Mouse (Mus musculus): ENCODE results near the gene Gm13285. TPM values are rescaled to one million over a fixed set of nuclear protein-coding genes. Genes with fewer than 3 reads are reported as not detected.
"Not testable (repeated sequence)": the region's sequence is repeated elsewhere in the genome, so short reads cannot be mapped to it uniquely, and the experiment has no call there.

Gene Gm13285
- polyA plus RNA-seq, 1 experiment from 2014 or later = 1.3 TPM

- not testable (repeated sequence) for H3K4me2 ChIP-seq (ENCODE audit: low read depth, low read length, severe bottlenecking); H3K9me3 ChIP-seq (ENCODE audit: control insufficient read depth, low read length); H3K4me3 ChIP-seq (ENCODE audit: low read depth, low read length); H3K27me3 ChIP-seq (ENCODE audit: control insufficient read depth, insufficient read depth, low read length); DNase-seq (ENCODE audit: low spot score); ATAC-seq (replicated peaks; ENCODE audit: low FRiP score); H3K9ac ChIP-seq (ENCODE audit: low read length); H3K36me3 ChIP-seq (ENCODE audit: control insufficient read depth, insufficient read depth, low read length); H3K27ac ChIP-seq (ENCODE audit: low read depth, low read length); H3K4me1 ChIP-seq (replicated peaks; ENCODE audit: control insufficient read depth, insufficient read depth, low read length)
- 84% methylated on average over 6 of the region's 8 CpGs for WGBS
These were observed 37.7 kb upstream of the Gm13285 start for GRCm38 (mm10) chr4:88761776-88762175.

GRCm38 (mm10) chr4:88762341-88762740 lies 37.1 kb upstream of the Gm13285 start:
- not testable (repeated sequence) for H3K36me3 ChIP-seq (ENCODE audit: control insufficient read depth, insufficient read depth, low read length); ATAC-seq (replicated peaks; ENCODE audit: low FRiP score); H3K9ac ChIP-seq (ENCODE audit: low read length); H3K4me2 ChIP-seq (ENCODE audit: low read depth, low read length, severe bottlenecking); H3K4me1 ChIP-seq (replicated peaks; ENCODE audit: control insufficient read depth, insufficient read depth, low read length); H3K27me3 ChIP-seq (ENCODE audit: control insufficient read depth, insufficient read depth, low read length); H3K9me3 ChIP-seq (ENCODE audit: control insufficient read depth, low read length); H3K27ac ChIP-seq (ENCODE audit: low read depth, low read length); H3K4me3 ChIP-seq (ENCODE audit: low read depth, low read length); DNase-seq (ENCODE audit: low spot score)
- 53% methylated on average over 8 of the region's 9 CpGs for WGBS

GRCm38 (mm10) chr4:88763384-88764018 lies 36.0 kb upstream of the Gm13285 start:
- peak overlapping the region; percentile 47 for H3K4me2 ChIP-seq (ENCODE audit: low read depth, low read length, severe bottlenecking)
- H3K9me3 ChIP-seq (ENCODE audit: control insufficient read depth, low read length); H3K9ac ChIP-seq (ENCODE audit: low read length); H3K27me3 ChIP-seq (ENCODE audit: control insufficient read depth, insufficient read depth, low read length); H3K27ac ChIP-seq (ENCODE audit: low read depth, low read length); H3K4me1 ChIP-seq (replicated peaks; ENCODE audit: control insufficient read depth, insufficient read depth, low read length); H3K36me3 ChIP-seq (ENCODE audit: control insufficient read depth, insufficient read depth, low read length); ATAC-seq (replicated peaks; ENCODE audit: low FRiP score): not testable (repeated sequence)
- peak; percentile 77 for DNase-seq (ENCODE audit: low spot score)
- H3K4me3 ChIP-seq (ENCODE audit: low read depth, low read length) = peak overlapping the region; percentile 26
- 3% methylated on average over 19 of the region's 42 CpGs for WGBS

- not testable (repeated sequence) for ATAC-seq (replicated peaks; ENCODE audit: low FRiP score)
- no CpG with 5 or more reads among the region's 32 CpGs for WGBS
These were observed 25.9 kb upstream of the Gm13285 start, which contains the start of gene Gm13290 for GRCm38 (mm10) chr4:88773534-88773933. Gm13290 (plus strand) TSS chr4:88773834.

GRCm38 (mm10) chr4:88776622-88777021 lies 22.8 kb upstream of the Gm13285 start, which contains the start of gene Gm13289:
Gm13289 (plus strand) TSS chr4:88776922.
- H3K27ac ChIP-seq (ENCODE audit: low read depth, low read length); H3K4me2 ChIP-seq (ENCODE audit: low read depth, low read length, severe bottlenecking); H3K9ac ChIP-seq (ENCODE audit: low read length); DNase-seq (ENCODE audit: low spot score); ATAC-seq (replicated peaks; ENCODE audit: low FRiP score); H3K9me3 ChIP-seq (ENCODE audit: control insufficient read depth, low read length); H3K36me3 ChIP-seq (ENCODE audit: control insufficient read depth, insufficient read depth, low read length); H3K4me1 ChIP-seq (replicated peaks; ENCODE audit: control insufficient read depth, insufficient read depth, low read length); H3K4me3 ChIP-seq (ENCODE audit: low read depth, low read length); H3K27me3 ChIP-seq (ENCODE audit: control insufficient read depth, insufficient read depth, low read length): not testable (repeated sequence)
- no CpG with 5 or more reads among the region's 29 CpGs for WGBS

More at GRCm38 (mm10) chr4:88773534-88773933, 25.9 kb upstream of the Gm13285 start, which contains the start of gene Gm13290:
- H3K9me3 ChIP-seq (ENCODE audit: control insufficient read depth, low read length); H3K27me3 ChIP-seq (ENCODE audit: control insufficient read depth, insufficient read depth, low read length); DNase-seq (ENCODE audit: low spot score); H3K4me3 ChIP-seq (ENCODE audit: low read depth, low read length); H3K9ac ChIP-seq (ENCODE audit: low read length); H3K4me2 ChIP-seq (ENCODE audit: low read depth, low read length, severe bottlenecking); H3K4me1 ChIP-seq (replicated peaks; ENCODE audit: control insufficient read depth, insufficient read depth, low read length); H3K36me3 ChIP-seq (ENCODE audit: control insufficient read depth, insufficient read depth, low read length); H3K27ac ChIP-seq (ENCODE audit: low read depth, low read length): not testable (repeated sequence)

GRCm38 (mm10) chr4:88779550-88779949 lies 19.9 kb upstream of the Gm13285 start, which contains the start of gene Gm13272:
Gm13272 (plus strand) TSS chr4:88779850.
- DNase-seq (ENCODE audit: low spot score); H3K4me3 ChIP-seq (ENCODE audit: low read depth, low read length); H3K4me1 ChIP-seq (replicated peaks; ENCODE audit: control insufficient read depth, insufficient read depth, low read length); ATAC-seq (replicated peaks; ENCODE audit: low FRiP score); H3K9ac ChIP-seq (ENCODE audit: low read length); H3K27me3 ChIP-seq (ENCODE audit: control insufficient read depth, insufficient read depth, low read length); H3K36me3 ChIP-seq (ENCODE audit: control insufficient read depth, insufficient read depth, low read length); H3K4me2 ChIP-seq (ENCODE audit: low read depth, low read length, severe bottlenecking); H3K9me3 ChIP-seq (ENCODE audit: control insufficient read depth, low read length); H3K27ac ChIP-seq (ENCODE audit: low read depth, low read length): not testable (repeated sequence)
- WGBS = no CpG with 5 or more reads among the region's 29 CpGs

- H3K27me3 ChIP-seq (ENCODE audit: control insufficient read depth, insufficient read depth, low read length); H3K36me3 ChIP-seq (ENCODE audit: control insufficient read depth, insufficient read depth, low read length); H3K9me3 ChIP-seq (ENCODE audit: control insufficient read depth, low read length); DNase-seq (ENCODE audit: low spot score); H3K27ac ChIP-seq (ENCODE audit: low read depth, low read length); H3K4me2 ChIP-seq (ENCODE audit: low read depth, low read length, severe bottlenecking); H3K4me1 ChIP-seq (replicated peaks; ENCODE audit: control insufficient read depth, insufficient read depth, low read length); H3K9ac ChIP-seq (ENCODE audit: low read length); ATAC-seq (replicated peaks; ENCODE audit: low FRiP score); H3K4me3 ChIP-seq (ENCODE audit: low read depth, low read length): not testable (repeated sequence)
- WGBS = 48% methylated on average over 12 of the region's 18 CpGs
These were observed 19.1 kb upstream of the Gm13285 start for GRCm38 (mm10) chr4:88780320-88780719.

GRCm38 (mm10) chr4:88781831-88782230 lies 17.6 kb upstream of the Gm13285 start, which contains the start of gene Ifnz:
Ifnz (plus strand) TSS chr4:88782131.
- H3K4me1 ChIP-seq (replicated peaks; ENCODE audit: control insufficient read depth, insufficient read depth, low read length); H3K4me2 ChIP-seq (ENCODE audit: low read depth, low read length, severe bottlenecking); DNase-seq (ENCODE audit: low spot score); H3K27ac ChIP-seq (ENCODE audit: low read depth, low read length); H3K4me3 ChIP-seq (ENCODE audit: low read depth, low read length); H3K9ac ChIP-seq (ENCODE audit: low read length); H3K36me3 ChIP-seq (ENCODE audit: control insufficient read depth, insufficient read depth, low read length); H3K27me3 ChIP-seq (ENCODE audit: control insufficient read depth, insufficient read depth, low read length); ATAC-seq (replicated peaks; ENCODE audit: low FRiP score); H3K9me3 ChIP-seq (ENCODE audit: control insufficient read depth, low read length): not testable (repeated sequence)
- 29% methylated on average over 4 of the region's 7 CpGs for WGBS

GRCm38 (mm10) chr4:88782335-88782734 lies 17.1 kb upstream of the Gm13285 start:
- H3K4me2 ChIP-seq (ENCODE audit: low read depth, low read length, severe bottlenecking); H3K4me3 ChIP-seq (ENCODE audit: low read depth, low read length); H3K4me1 ChIP-seq (replicated peaks; ENCODE audit: control insufficient read depth, insufficient read depth, low read length); H3K27me3 ChIP-seq (ENCODE audit: control insufficient read depth, insufficient read depth, low read length); DNase-seq (ENCODE audit: low spot score); H3K36me3 ChIP-seq (ENCODE audit: control insufficient read depth, insufficient read depth, low read length); H3K27ac ChIP-seq (ENCODE audit: low read depth, low read length); H3K9ac ChIP-seq (ENCODE audit: low read length); H3K9me3 ChIP-seq (ENCODE audit: control insufficient read depth, low read length); ATAC-seq (replicated peaks; ENCODE audit: low FRiP score): not testable (repeated sequence)
- WGBS = 0% methylated on average over 12 of the region's 31 CpGs
